Mouse (Mus musculus) liver, adult 2 months (tissue): ENCODE data around the gene Tmem30b. TPM values are rescaled to one million over a fixed set of nuclear protein-coding genes. Genes with fewer than 3 reads are reported as not detected.

Source experiments
- DNase-seq: peaks from one replicate; pipeline ENCODE4 v3.0.0-alpha.2; 2011; ENCODE audit warnings: low read depth, low spot score; ENCODE audit errors: extremely low read depth
- H3K27ac ChIP-seq: fragments of 200-500 bp; replicated peaks from 2 replicates; pipeline ENCODE4 v1.5.1; 2012; ENCODE audit warnings: low read depth, mild to moderate bottlenecking, control low read depth, inconsistent platforms, low read length; ENCODE audit not compliant: insufficient read depth
- H3K27me3 ChIP-seq: fragments of 200-500 bp; 2 replicates; pipeline ENCODE4 v1.6.1; 2012; ENCODE audit warnings: mild to moderate bottlenecking, moderate library complexity, low read length, inconsistent platforms; ENCODE audit not compliant: control insufficient read depth, insufficient read depth
- H3K36me3 ChIP-seq: fragments of 200-500 bp; 2 replicates; pipeline ENCODE4 v1.6.1; 2012; ENCODE audit warnings: low read length, inconsistent platforms; ENCODE audit not compliant: control insufficient read depth, insufficient read depth
- H3K4me1 ChIP-seq: fragments of 200-500 bp; 2 replicates; pipeline ENCODE4 v1.6.1; 2011; ENCODE audit warnings: low read length; ENCODE audit not compliant: control insufficient read depth, insufficient read depth
- H3K4me3 ChIP-seq: fragments of 200-500 bp; 2 replicates; pipeline ENCODE4 v1.5.1; 2011; ENCODE audit warnings: low read depth, mild to moderate bottlenecking, control low read depth, low read length, moderate library complexity; ENCODE audit not compliant: insufficient read depth
- H3K79me2 ChIP-seq: fragments of 200-500 bp; 2 replicates; pipeline ENCODE4 v1.6.1; 2012; ENCODE audit warnings: inconsistent platforms, mild to moderate bottlenecking, low read length, moderate library complexity; ENCODE audit not compliant: control insufficient read depth, insufficient read depth
- H3K9ac ChIP-seq: fragments of 200-500 bp; 2 replicates; pipeline ENCODE4 v1.6.1; 2012; ENCODE audit warnings: low read depth, mild to moderate bottlenecking, control low read depth, inconsistent platforms, low read length
- CTCF ChIP-seq: fragments of 200-500 bp; IDR thresholded peaks from 2 replicates; pipeline ENCODE4 v1.5.1; 2011; ENCODE audit warnings: low read depth, low read length, control low read depth
- POLR2A ChIP-seq: fragments of 200-500 bp; IDR thresholded peaks from 2 replicates; pipeline ENCODE4 v1.6.1; 2011; ENCODE audit warnings: low read length, control low read depth; ENCODE audit not compliant: insufficient read depth; ENCODE audit errors: extremely low read depth
- WGBS: fragments of 180-500 bp; shearing (Covaris S2); methylation state at CpG from one replicate; pipeline ENCODE4 v1.1.7; 2018; 5-methylcytosine and 5-hydroxymethylcytosine counted together
- polyA plus RNA-seq: library from polyadenylated mRNA; depleted of rRNA; stranded (reverse); fragments of >200 nt; gene quantifications from 2 replicates; pipeline ENCODE4 v1.2.3, GENCODE M21; 2012
- total RNA-seq: library from RNA; depleted of rRNA; stranded (reverse); fragments of >200 nt; gene quantifications from 2 replicates; pipeline ENCODE4 v1.2.3, GENCODE M21; 2014

Tmem30b gene
- total and polyA plus RNA-seq, 2 experiments, result 18.9 to 23.3 TPM

DNA sequence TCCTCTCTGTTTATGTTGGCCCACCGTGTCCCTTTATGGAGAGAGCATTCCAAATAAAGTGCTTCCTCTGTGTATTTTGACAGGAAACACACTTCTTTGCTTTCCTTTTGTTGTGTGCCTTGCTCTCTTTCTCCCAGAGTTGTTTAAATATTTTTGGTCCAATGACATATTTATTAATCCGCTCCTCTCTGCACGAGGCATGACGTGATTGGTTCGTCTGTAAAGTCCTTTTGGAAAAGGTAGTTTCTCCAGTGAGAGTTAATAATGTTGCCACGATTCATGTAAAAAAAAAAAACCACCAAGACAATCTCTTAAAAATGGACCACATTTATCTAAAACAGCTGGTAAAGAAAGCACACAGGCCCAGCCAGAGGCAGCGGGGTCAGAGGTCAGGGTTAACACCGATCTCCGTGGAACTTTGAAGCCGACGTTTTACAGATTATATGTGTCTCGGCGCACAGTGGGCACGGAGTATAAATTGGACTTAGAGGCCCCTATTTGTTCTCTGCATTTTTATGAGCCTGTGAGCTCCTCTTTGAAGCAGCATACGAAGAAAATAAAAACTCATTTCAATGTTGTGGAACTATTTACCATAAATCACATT is 24.9 kb downstream of the Tmem30b start:
- H3K27me3 ChIP-seq, result 0 out of 2 replicates have a peak, but pooled peaks cover 2% of the 10 kb centered on the region
- H3K4me1 ChIP-seq, result no peaks in the 10 kb centered on the region
- no peak overlapping the region for H3K27ac ChIP-seq
- WGBS, result 53% methylated on average over 15 of the region's 15 CpGs
- no peak overlapping the region for H3K4me3 ChIP-seq
- H3K79me2 ChIP-seq, result no peaks in the 10 kb centered on the region
- DNase-seq, result no peak
- H3K36me3 ChIP-seq, result no peaks in the 10 kb centered on the region
- no peak overlapping the region for H3K9ac ChIP-seq
- TF ChIP-seq CTCF (no peak), POLR2A (no peak)

- Histone ChIP-seq H3K4me1 (no peaks in the 10 kb centered on the region), H3K4me3 (no peak overlapping the region), H3K36me3 (no peaks in the 10 kb centered on the region), H3K79me2 (no peaks in the 10 kb centered on the region), H3K9ac (no peak overlapping the region), H3K27me3 (no peaks in the 10 kb centered on the region), H3K27ac (no peak overlapping the region)
- no peak for DNase-seq
- 65% methylated on average over 12 of the region's 12 CpGs for WGBS
- TF ChIP-seq CTCF (no peak), POLR2A (no peak)
These were observed 28.4 kb downstream of the Tmem30b start for GRCm38 (mm10) chr12:73517768-73518167.

DNA sequence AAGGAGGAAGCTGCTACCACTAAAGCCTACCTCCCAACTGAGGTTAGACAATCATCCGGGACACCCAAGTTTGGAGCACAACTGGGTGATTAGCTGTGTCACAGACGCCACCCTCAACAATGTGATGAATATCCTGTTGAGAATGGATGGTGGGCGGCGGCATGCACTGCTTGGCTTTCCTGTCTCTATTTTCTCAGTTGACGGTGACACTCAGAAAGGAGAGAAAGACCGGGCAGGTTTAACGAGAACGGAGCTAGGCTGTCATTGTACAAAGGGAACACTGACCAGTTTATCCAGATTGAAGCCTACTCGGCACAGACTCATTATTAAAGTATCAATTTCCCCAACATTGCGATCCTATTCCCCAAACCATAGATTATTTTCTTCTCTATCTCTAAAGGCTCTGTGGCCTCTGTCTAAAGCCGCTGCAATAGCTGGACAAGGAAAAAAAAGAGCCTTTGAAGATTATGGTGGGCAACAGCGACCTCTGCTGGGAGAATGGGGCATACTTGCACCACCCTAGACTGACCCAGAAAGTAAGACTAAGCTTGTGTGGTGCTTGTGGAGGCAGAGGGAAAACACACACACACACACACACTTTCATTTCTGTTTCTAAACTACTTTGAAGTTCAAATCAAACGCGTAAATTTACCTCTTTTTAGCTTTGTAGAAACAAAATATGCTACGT is 29.0 kb downstream of the Tmem30b start:
- Histone ChIP-seq H3K9ac (no peak overlapping the region), H3K36me3 (no peaks in the 10 kb centered on the region), H3K27me3 (no peaks in the 10 kb centered on the region), H3K4me1 (no peaks in the 10 kb centered on the region), H3K79me2 (no peaks in the 10 kb centered on the region), H3K27ac (no peak overlapping the region), H3K4me3 (no peak overlapping the region)
- WGBS, result 36% methylated on average over 15 of the region's 15 CpGs
- no peak for TF ChIP-seq POLR2A
- TF ChIP-seq CTCF, result peak; percentile 66; the same call in 1 of the 2 replicates
- peak; percentile 55 for DNase-seq

GRCm38 (mm10) chr12:73516516-73516915 is 29.7 kb downstream of the Tmem30b start:
- Histone ChIP-seq H3K36me3 (no peaks in the 10 kb centered on the region), H3K9ac (no peak overlapping the region), H3K4me3 (no peak overlapping the region), H3K27ac (no peak overlapping the region), H3K4me1 (no peaks in the 10 kb centered on the region), H3K27me3 (no peaks in the 10 kb centered on the region), H3K79me2 (no peaks in the 10 kb centered on the region)
- no peak for DNase-seq
- 90% methylated on average over 8 of the region's 8 CpGs for WGBS
- TF ChIP-seq CTCF, result no peak
- no peak for TF ChIP-seq POLR2A

DNA sequence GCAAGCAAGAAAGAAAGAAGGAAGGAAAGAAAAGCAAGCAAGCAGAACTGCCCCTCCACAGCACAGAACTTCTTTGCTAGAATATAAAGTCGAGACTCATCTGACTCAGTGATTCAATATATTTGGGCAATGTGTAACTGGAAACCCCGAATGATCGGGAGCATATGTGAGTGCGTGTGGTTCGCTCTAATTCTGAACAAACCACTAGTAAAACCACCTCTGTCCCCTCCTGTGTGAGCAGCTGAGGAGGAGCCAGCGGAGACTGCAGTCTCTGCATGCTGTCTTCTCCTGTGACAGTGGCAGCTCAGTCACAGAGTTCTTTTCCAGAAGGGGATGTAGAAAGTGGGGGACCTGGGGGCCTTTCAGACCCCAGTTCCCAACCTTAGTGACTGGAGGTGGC is 31.5 kb downstream of the Tmem30b start:
- no peak overlapping the region for H3K4me3 ChIP-seq
- no peak overlapping the region for H3K9ac ChIP-seq
- H3K36me3 ChIP-seq, result no peaks in the 10 kb centered on the region
- H3K4me1 ChIP-seq, result no peaks in the 10 kb centered on the region
- TF ChIP-seq CTCF (no peak), POLR2A (no peak)
- DNase-seq, result no peak
- no peaks in the 10 kb centered on the region for H3K27me3 ChIP-seq
- H3K79me2 ChIP-seq, result no peaks in the 10 kb centered on the region
- H3K27ac ChIP-seq, result no peak overlapping the region
- 81% methylated on average over 6 of the region's 6 CpGs for WGBS

- no peaks in the 10 kb centered on the region for H3K79me2 ChIP-seq
- no peaks in the 10 kb centered on the region for H3K4me1 ChIP-seq
- H3K9ac ChIP-seq, result no peak overlapping the region
- no peaks in the 10 kb centered on the region for H3K27me3 ChIP-seq
- no peaks in the 10 kb centered on the region for H3K36me3 ChIP-seq
- 76% methylated on average over 10 of the region's 10 CpGs for WGBS
- TF ChIP-seq CTCF (no peak), POLR2A (no peak)
- DNase-seq, result no peak
- no peak overlapping the region for H3K4me3 ChIP-seq
- H3K27ac ChIP-seq, result no peak overlapping the region
These were observed 32.2 kb downstream of the Tmem30b start for GRCm38 (mm10) chr12:73513958-73514357.
